In the genomic region with DNA sequence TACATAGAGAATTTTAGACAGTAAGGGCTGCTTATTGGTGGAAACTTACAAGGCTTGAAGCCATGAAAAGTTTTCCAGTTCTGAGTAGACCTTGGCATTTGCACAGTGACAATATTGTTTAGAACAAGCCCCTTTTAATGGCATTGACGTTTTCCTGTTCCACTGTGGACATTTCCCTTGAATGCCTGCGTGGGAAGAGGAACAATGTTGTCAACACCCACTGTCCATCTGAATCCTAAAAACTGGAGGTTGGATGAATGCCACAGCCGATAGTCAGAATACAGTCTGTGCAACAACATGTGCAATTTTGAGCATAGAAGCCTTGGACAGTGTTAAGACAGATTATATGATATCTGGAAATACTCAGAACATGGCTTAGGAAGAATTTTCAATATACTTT, we compare ENCODE assay signal across 10 mouse cellular contexts.
DNase-seq lines count a peak whose midpoint lies in the region; ATAC-seq and TF ChIP-seq lines count a peak whose summit lies in the region.
"Had no signal": no experiment of that assay in that cellular context is flagged by ENCODE, and none has a peak within 500 bp of the region (broad histone marks: within the 10 kb centered on the region; RNA-seq: fewer than 3 reads in every experiment).

No protein-coding gene starts in this region.

- no peaks in the 10 kb centered on the region for H3K27me3 ChIP-seq in kidney, embryonic 16.5 days (ENCODE audit: insufficient read depth, low read length)
- no peaks in the 10 kb centered on the region for H3K27me3 ChIP-seq in midbrain, postnatal 0 days (ENCODE audit: insufficient read depth, low read length)

- ATAC-seq in kidney, embryonic 16.5 days (ENCODE audit: low FRiP score, low TSS enrichment) = no peak
- no peak for ATAC-seq in midbrain, postnatal 0 days (ENCODE audit: low FRiP score)
- ATAC-seq: forebrain, embryonic 16.5 days had no signal

- no peak overlapping the region for H3K9ac ChIP-seq in kidney, embryonic 16.5 days (replicated peaks; ENCODE audit: low read length)
- no peak overlapping the region for H3K9ac ChIP-seq in midbrain, postnatal 0 days (replicated peaks; ENCODE audit: low read length, poor library complexity, severe bottlenecking)

- no peak overlapping the region for H3K4me2 ChIP-seq in kidney, embryonic 16.5 days (replicated peaks; ENCODE audit: low read depth, low read length)
- H3K4me2 ChIP-seq in midbrain, postnatal 0 days (ENCODE audit: low read depth, low read length, poor library complexity, severe bottlenecking) = no peak overlapping the region

- H3K27ac ChIP-seq in kidney, embryonic 16.5 days (ENCODE audit: low read length) = no peak overlapping the region
- H3K27ac ChIP-seq in midbrain, postnatal 0 days (ENCODE audit: low read depth, low read length) = no peak overlapping the region

- peak; percentile 36 for DNase-seq in kidney, postnatal 14 days
- DNase-seq in 3T3-L1 (ENCODE audit: low read depth, low spot score) (peak; percentile 48), adipocyte (ENCODE audit: low spot score) (peak; percentile 55)
- DNase-seq in layer of hippocampus, adult 18-20 months (ENCODE audit: low spot score in 2 of 2) = peak; percentile 65 to 83
- DNase-seq in urinary bladder, adult 2 months (ENCODE audit: low spot score) = no peak
- no peak for DNase-seq in midbrain, postnatal 0 days (ENCODE audit: low spot score)
- DNase-seq: cerebellum, postnatal 36 days; spleen, adult 18-20 months had no signal

- H3K4me3 ChIP-seq in kidney, embryonic 16.5 days (ENCODE audit: low read length) = no peak overlapping the region
- H3K4me3 ChIP-seq in midbrain, postnatal 0 days (ENCODE audit: low read depth, low read length) = no peak overlapping the region

- TF ChIP-seq CTCF in midbrain, postnatal 0 days (IDR thresholded peaks at IDR 0.05) = no peak

- H3K36me3 ChIP-seq in kidney, embryonic 16.5 days (ENCODE audit: insufficient read depth, low read length) = no peaks in the 10 kb centered on the region
- no peaks in the 10 kb centered on the region for H3K36me3 ChIP-seq in midbrain, postnatal 0 days (ENCODE audit: insufficient read depth, low read length)

- H3K9me3 ChIP-seq in kidney, embryonic 16.5 days (ENCODE audit: low read length) = no peaks in the 10 kb centered on the region
- H3K9me3 ChIP-seq in midbrain, postnatal 0 days (ENCODE audit: low read length) = no peaks in the 10 kb centered on the region

- 54% methylated on average over 3 of the region's 3 CpGs for WGBS in kidney, embryonic 16.5 days
- 73% methylated on average over 3 of the region's 3 CpGs for WGBS in midbrain, postnatal 0 days

- no peaks in the 10 kb centered on the region for H3K4me1 ChIP-seq in kidney, embryonic 16.5 days (ENCODE audit: insufficient read depth, low read length)
- H3K4me1 ChIP-seq in midbrain, postnatal 0 days (ENCODE audit: insufficient read depth, low read length) = no peaks in the 10 kb centered on the region

Comparison
In these comparisons a context has a peak if more than half of its experiments do, and no peak if none do; other contexts are left out.
1. DNase-seq: peak in kidney, postnatal 14 days (single experiment), 3T3-L1 (single experiment), adipocyte (single experiment) and layer of hippocampus, adult 18-20 months (2 of 2); none in urinary bladder, adult 2 months (single experiment) and midbrain, postnatal 0 days (single experiment).